Mouse (Mus musculus): ENCODE results near the gene Engase.

DNA sequence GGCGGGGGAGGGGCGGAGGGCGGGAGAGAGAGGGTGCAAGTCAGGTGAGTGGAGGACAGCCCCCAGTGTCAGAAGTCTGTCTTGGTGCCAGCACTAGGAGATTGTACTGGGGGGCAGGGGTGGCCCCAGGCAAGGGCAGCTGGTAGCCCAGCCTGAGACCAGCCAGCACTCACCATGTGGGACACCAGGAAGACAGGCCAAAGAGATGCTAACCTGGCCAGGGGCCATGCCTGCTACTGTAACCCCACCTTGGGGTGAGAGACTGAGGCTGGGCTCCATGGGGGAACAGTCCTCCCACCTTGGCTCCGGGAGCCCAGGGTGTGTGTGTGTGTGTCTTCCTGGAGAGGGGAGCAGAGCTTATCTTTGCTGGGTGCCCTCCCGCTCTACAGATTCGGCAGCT is 26.4 kb downstream of the Engase start:
- TF ChIP-seq EP300 (IDR thresholded peaks at IDR 0.05; ENCODE audit: low read depth) (no peak), CTCF (IDR thresholded peaks at IDR 0.05; ENCODE audit: low read depth) (no peak)

Data from liver, postnatal 0 days (tissue).